Mouse (Mus musculus) bone marrow, adult 2 months (tissue): ENCODE results near the gene Fam131b. TPM values are rescaled to one million over a fixed set of nuclear protein-coding genes. Genes with fewer than 3 reads are reported as not detected.

ENCODE experiments used
- H3K27ac ChIP-seq: fragments of 200-500 bp; 2 replicates; pipeline ENCODE4 v1.5.1; 2012; ENCODE audit warnings: low read depth, mild to moderate bottlenecking, control low read depth, inconsistent platforms, low read length; ENCODE audit not compliant: control insufficient read depth, poor library complexity, insufficient read depth
- H3K4me1 ChIP-seq: fragments of 200-500 bp; 2 replicates; pipeline ENCODE4 v1.6.1; 2011; ENCODE audit warnings: low read length; ENCODE audit not compliant: control insufficient read depth, insufficient read depth
- H3K4me3 ChIP-seq: fragments of 200-500 bp; replicated peaks from 2 replicates; pipeline ENCODE3; 2011; ENCODE audit warnings: mild to moderate bottlenecking, low read depth, low read length, control low read depth; ENCODE audit not compliant: control insufficient read depth
- CTCF ChIP-seq: fragments of 200-500 bp; IDR thresholded peaks from 2 replicates; pipeline ENCODE4 v1.5.1; 2011; ENCODE audit warnings: low read length, control low read depth; ENCODE audit not compliant: control insufficient read depth, insufficient read depth
- POLR2A ChIP-seq: fragments of 200-500 bp; IDR thresholded peaks from 2 replicates; pipeline ENCODE4 v1.6.1; 2011; ENCODE audit warnings: low read depth, mild to moderate bottlenecking, control low read depth, low read length, borderline replicate concordance; ENCODE audit not compliant: control insufficient read depth
- WGBS: fragments of 180-500 bp; shearing (Covaris S2); methylation state at CpG from one replicate; pipeline ENCODE4 v1.1.7; 2018; 5-methylcytosine and 5-hydroxymethylcytosine counted together
- polyA plus RNA-seq: library from polyadenylated mRNA; stranded (reverse); fragments of >200 nt; gene quantifications from 2 replicates; pipeline ENCODE4 v1.2.4, GENCODE M21; 2011; ENCODE audit warnings: low replicate concordance; ENCODE audit not compliant: missing spikeins, insufficient read depth, insufficient read length

The Fam131b gene
- polyA plus RNA-seq, 1 experiment = 0.85 TPM

DNA sequence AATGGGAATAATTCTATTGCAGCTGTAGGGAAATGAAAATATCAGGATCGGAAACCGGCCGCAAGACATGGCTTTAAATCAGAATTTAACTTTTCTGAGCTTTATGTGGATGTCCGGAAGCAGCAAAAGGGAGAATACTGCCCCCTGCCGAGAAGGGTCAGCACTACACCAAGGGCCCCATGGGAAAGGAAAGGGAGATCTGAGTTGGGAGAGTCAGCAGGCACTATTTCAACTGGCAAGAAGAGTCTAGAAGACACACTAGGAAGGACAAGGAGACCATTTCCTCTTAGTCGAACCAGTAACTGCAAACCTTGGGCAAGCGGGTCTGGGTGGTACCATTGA is 796 bp upstream of the Fam131b start:
- WGBS = 8% methylated on average over 7 of the region's 7 CpGs
- no peak overlapping the region for H3K27ac ChIP-seq
- TF ChIP-seq POLR2A = no peak
- TF ChIP-seq CTCF = peak; percentile 74
- H3K4me3 ChIP-seq = peak overlapping the region; percentile 21
- no peaks in the 10 kb centered on the region for H3K4me1 ChIP-seq

DNA sequence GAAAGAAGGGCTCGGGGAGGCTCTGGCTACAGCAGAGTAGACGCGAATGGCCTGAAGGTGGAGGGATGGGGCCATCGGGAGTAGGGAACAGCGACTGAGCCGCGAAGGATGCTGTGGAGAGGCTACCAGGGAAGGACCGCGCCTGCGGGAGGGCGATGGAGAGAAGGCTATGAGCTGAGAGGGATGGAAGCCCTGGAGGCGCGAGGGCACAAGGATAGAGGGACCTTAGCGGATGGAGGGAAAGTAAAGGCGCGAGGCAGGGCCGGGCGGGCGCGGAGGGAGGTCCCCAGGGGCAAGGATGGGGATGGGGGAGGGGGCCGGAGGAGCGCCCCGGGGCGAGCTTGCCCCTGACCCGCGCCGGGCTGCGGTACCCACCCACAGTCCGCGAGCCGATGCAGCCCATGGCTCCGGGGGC is 369 bp downstream of the Fam131b start:
- no peak for TF ChIP-seq CTCF
- no peak for TF ChIP-seq POLR2A
- Histone ChIP-seq H3K27ac (no peak overlapping the region), H3K4me3 (no peak overlapping the region), H3K4me1 (no peaks in the 10 kb centered on the region)
- WGBS = 1% methylated on average over 25 of the region's 32 CpGs

DNA sequence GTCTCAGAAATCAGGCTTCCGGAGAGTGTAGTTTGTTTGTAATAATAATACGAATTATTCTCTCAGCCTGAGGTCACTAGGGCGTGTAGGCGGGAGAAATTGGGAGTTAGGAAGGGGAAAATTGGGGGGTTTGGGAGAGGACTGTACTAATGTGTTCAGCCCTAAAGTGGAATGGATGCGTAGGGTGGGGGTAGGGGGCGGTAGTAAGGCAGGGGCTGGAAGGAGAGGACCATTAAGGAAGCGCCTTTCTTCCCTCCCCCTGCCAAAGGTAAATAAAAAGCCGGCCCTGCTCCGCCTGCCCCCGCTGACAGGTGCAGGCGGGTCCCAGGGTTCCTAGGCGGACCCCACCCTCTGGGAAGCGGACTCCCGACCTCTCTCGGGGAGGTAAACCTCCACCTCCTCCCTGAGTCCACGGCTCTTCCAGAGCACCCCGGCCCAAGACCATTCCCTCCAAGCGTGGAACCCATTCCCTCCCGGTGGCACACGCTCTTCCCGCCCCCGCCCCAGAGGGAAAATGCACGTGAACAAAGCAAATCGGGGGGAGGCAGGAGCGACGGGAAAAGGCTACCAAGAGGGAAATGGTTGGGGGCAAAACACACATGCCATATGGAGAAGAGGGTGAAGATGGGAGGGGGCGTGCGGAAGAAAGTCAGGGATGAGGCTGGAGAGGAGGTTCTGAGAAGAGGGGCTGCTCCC is 924 bp downstream of the Fam131b start:
- Histone ChIP-seq H3K4me3 (no peak overlapping the region), H3K27ac (no peak overlapping the region), H3K4me1 (no peaks in the 10 kb centered on the region)
- 10% methylated on average over 27 of the region's 28 CpGs for WGBS
- no peak for TF ChIP-seq CTCF
- no peak for TF ChIP-seq POLR2A

DNA sequence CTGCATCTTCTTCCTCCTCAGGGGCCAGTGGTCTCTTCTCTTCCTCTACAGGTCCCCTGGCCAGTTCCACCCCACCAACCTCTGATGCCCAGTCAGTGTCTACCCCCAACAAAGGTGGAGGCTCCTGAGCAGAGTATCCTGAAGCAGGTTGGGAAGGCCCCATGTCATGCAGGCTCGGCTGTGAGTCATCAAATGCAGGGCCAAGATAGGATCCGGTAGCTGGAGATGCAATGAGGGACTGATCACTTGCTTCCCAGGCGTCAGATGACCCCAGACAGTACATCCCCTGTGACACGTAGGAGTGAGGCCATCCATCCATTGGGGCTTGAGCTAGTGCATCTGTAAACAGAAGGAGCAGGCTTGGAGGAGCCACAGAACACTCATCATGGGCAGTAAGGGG is 6.2 kb downstream of the Fam131b start:
- TF ChIP-seq POLR2A (no peak), CTCF (no peak)
- Histone ChIP-seq H3K27ac (no peak overlapping the region), H3K4me3 (no peak overlapping the region), H3K4me1 (no peaks in the 10 kb centered on the region)
- WGBS = 84% methylated on average over 4 of the region's 4 CpGs

DNA sequence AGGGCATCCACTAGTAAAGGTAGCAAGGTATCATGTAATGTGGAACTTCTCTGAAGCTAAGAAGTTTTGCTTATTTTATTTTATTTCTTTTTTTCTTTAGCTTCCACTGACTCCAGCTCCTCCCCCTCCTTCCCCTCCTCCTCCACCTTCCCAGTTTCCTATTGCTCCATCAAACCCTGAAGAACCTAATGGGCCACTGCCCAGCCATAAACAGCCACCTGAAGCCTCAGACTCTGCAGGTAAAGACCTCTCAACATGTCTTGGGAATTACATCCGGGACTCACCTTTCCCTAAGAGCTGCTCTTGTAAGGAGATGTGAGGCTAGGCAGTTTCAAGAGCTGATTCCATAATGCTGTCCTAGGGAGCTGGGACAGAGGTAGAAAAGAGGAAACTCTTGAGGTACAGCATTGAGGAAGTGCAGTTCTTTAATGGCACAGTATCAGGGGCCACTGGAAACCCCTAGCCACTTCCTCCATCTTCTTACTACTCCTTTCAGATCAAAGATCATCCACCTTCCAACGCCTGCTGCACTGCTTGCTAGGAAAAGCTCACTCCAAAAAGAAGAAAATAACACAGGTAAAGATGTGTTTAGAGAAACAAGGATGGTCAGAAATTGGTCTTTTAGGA is 13.9 kb downstream of the Fam131b start:
- Histone ChIP-seq H3K4me3 (no peak overlapping the region), H3K27ac (no peak overlapping the region), H3K4me1 (peaks cover 2% of the 10 kb centered on the region; the same call in 1 of the 2 replicates)
- 33% methylated on average over 2 of the region's 2 CpGs for WGBS
- TF ChIP-seq CTCF = no peak
- TF ChIP-seq POLR2A = no peak

DNA sequence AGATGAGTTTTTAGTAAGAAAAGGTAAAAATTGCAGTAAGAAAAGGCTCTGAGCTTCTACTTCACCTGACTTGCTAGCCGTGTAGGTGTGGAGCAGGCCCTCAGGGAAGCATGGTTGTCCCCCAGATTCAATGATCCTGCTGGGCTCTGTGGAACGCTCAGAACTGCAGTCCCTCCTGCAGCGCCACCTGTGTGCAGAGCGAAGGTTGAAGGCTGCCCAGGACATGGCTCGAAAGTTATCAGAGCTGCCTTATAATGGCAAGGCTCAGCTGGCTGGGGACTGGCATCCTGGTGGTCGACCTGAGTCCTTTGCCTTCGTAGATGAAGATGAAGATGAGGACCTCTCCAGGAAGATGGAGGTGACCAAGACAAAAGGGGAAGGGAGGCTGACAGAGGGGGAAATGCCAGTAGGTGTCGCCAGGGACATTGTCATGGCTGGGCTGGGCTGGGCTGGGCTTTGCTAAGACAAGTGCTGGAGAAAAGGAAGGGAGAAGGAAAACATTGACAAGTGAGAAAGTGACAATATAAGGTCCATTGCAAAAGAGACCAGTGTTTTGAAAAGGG is 14.5 kb downstream of the Fam131b start:
- TF ChIP-seq POLR2A (no peak), CTCF (peak; percentile 28; the same call in 1 of the 2 replicates)
- Histone ChIP-seq H3K4me1 (peaks cover 2% of the 10 kb centered on the region; the same call in 1 of the 2 replicates), H3K27ac (no peak overlapping the region; the same call in 1 of the 2 replicates), H3K4me3 (no peak overlapping the region)
- WGBS = 52% methylated on average over 8 of the region's 8 CpGs

DNA sequence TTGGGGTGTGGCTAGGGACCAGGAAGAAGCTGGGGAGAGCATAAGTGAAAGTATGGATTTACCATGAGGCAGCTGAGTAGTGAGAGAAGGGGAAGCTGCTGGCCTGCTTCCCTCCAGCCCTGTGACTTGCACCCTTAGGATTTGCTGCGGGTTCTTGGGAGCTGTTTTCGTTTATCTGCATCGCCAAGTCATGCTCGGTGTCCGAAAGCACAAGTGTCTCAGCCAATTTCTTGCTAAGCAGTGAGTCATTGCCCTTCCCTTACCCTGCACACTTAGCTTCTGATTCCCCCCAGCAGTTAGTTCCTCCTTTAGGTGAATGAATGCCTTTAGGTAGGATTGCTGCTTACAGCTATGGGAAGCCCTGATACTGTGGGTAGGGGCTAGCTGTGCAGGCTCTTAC is 25.1 kb downstream of the Fam131b start:
- Histone ChIP-seq H3K27ac (no peak overlapping the region), H3K4me3 (no peak overlapping the region), H3K4me1 (no peaks in the 10 kb centered on the region)
- 14% methylated on average over 5 of the region's 5 CpGs for WGBS
- no peak for TF ChIP-seq CTCF
- no peak for TF ChIP-seq POLR2A

DNA sequence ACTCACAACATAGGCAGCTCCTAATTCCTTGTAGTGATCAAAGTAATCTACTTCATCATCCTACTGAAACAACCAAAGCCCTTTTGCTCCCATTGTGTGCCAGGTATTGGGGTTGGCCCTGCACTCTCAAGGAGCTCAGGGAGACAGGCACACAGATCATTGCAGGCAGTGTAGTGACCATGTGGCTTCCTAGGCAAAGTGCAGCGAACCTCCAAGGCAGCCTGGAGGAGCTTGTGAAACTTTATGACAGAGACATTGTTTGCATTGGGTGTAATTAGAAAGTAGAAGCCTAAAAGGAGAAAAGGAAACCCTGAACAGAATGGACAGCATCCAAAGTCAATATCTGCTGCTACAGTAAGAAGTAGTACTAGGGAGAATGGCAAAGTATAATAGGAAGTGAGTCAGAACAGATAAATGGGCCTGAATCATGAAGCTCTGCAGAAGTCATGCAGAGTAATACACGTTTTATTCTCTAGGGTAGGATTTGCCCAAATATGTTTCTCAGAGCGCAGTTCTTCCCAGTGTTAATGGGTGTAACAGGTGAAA is 28.8 kb downstream of the Fam131b start:
- no peak for TF ChIP-seq CTCF
- no peak for TF ChIP-seq POLR2A
- WGBS = 61% methylated on average over 3 of the region's 3 CpGs
- Histone ChIP-seq H3K4me1 (peaks cover 4% of the 10 kb centered on the region), H3K27ac (no peak overlapping the region), H3K4me3 (no peak overlapping the region)
